Mouse (Mus musculus) CD4-positive helper T cell, adult 2 months (primary cell): ENCODE data around the gene Ring1.

Experiments
- DNase-seq: peaks from one replicate; pipeline ENCODE4 v3.0.0-alpha.2; 2012; ENCODE audit warnings: low read depth, missing footprints, low spot score

Gene Ring1

GRCm38 (mm10) chr17:34024317-34024821 lies at the start of gene Ring1:
Gene Ring1, minus strand, starts transcription at chr17:34024680.
- peak; percentile 91 for DNase-seq

- no peak for DNase-seq
Observed at GRCm38 (mm10) chr17:34072091-34072490, 47.6 kb upstream of the Ring1 start.

- DNase-seq = no peak
Observed at GRCm38 (mm10) chr17:34068864-34069263, 44.4 kb upstream of the Ring1 start.

- no peak for DNase-seq
Observed at GRCm38 (mm10) chr17:34057224-34057623, 32.7 kb upstream of the Ring1 start.

DNA sequence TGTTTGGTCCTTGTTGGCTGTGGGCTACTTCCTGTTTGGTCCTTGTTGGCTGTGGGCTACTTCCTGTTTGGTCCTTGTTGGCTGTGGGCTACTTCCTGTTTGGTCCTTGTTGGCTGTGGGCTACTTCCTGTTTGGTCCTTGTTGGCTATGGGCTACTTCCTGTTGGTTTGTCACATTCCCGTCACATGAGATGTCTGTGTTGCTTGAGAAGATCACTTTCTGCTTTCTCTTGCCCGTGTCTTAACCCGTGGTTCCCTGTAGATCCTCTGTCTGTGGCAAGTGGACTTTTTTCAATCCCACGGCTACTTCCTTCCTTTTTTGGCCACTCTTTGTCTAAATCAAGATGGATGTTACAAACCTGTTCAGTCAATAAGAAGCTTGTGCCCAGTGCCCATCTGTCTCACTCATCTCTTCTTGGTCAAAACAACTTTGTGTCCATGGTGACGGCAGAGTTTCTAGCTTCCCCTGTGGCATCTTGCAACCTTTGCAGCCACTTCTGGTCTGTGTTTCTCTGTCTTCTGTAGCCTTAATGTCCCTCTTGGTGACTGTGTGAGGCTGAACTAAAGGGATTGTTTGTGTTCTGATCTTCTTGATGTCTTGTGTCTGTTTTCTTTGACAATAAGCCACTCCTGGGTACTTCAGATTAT lies 23.0 kb upstream of the Ring1 start:
- peak; percentile 21 for DNase-seq

GRCm38 (mm10) chr17:34045941-34046340 lies 21.5 kb upstream of the Ring1 start:
- no peak for DNase-seq

DNA sequence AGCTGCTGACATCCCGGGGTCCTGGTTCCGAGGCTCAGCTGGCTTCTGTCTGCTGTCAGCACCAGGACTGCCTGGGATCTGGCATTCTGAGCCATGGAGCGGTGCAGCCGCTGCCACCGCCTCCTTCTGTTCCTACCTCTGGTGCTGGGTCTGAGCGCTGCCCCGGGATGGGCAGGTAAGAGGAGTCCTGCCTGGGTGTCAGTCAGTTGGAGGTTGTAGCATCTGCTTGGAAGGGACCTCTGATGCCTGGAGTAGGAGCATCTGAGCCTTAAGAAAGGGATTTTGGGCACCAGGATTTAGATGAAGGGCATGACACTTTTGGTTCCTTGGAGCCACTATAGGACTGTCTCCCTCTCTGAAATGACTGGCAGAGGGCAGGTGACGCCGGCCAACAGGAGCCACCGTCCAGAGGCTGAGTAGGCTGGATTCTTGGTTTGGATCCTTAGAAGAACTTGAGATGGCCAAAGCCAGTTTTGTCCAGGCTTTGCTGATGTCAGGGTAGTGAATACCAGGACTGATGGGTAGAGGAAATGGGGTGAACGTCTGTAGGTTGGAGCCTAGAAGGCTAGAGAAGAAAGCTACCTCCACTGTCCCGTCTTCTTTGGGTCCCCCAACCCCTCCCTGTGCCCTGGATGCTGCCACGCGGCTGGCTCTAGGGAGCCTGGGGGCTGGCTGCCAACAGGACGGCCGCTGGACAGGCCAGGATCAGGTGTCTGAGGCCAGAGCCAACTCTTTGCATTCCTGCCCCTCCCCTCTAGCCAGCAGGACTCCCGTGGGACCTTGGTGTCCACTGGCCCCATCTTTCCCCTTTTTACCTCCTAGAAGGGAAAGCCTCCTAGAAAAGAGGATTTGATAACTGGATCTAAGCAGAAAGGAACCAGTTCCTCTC lies 15.3 kb upstream of the Ring1 start:
- DNase-seq = no peak

- no peak for DNase-seq
Observed at GRCm38 (mm10) chr17:34038878-34039561, 14.5 kb upstream of the Ring1 start, which contains the start of gene Col11a2. Gene Col11a2, plus strand, starts transcription at chr17:34039437.

DNA sequence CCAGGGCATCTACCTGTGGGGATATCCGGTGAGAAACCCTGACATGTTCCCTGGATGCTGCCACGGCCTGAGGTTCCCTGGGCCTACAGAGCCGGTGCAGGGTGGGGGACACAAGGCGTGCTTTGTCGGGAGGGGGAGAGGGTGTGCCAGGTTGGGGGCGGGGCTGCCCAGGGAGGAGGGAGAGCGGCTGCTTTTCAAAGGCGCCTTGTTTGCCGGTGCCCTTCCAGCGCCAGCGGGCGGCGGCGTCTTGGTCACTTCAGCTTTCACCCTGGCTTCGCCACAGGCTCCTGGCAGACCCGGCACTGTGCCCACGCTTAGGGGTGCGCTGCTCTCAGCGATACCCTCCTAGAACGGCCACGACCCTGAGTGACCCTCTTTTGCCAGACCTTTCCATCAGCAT lies 14.0 kb upstream of the Ring1 start:
- DNase-seq = no peak

DNA sequence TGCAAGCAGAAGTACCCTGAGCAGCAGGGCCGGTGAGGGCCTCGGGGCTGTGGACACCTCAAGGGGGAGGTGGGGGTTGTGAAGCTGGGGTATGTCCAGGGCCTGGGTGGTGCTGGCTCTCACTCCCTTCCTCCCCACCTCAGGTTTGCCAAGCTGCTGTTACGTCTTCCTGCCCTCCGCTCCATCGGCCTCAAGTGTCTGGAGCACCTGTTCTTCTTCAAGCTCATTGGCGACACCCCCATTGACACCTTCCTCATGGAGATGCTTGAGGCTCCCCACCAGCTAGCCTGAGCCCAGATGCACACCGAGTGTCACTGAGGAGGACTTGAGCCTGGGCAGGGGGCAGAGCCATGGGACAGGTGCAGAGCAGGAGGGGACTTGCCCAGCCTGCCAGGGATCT lies 12.8 kb upstream of the Ring1 start:
- no peak for DNase-seq

GRCm38 (mm10) chr17:34036647-34037046 lies 12.2 kb upstream of the Ring1 start:
- no peak for DNase-seq

GRCm38 (mm10) chr17:34035517-34035916 lies 11.0 kb upstream of the Ring1 start:
- DNase-seq = no peak

DNA sequence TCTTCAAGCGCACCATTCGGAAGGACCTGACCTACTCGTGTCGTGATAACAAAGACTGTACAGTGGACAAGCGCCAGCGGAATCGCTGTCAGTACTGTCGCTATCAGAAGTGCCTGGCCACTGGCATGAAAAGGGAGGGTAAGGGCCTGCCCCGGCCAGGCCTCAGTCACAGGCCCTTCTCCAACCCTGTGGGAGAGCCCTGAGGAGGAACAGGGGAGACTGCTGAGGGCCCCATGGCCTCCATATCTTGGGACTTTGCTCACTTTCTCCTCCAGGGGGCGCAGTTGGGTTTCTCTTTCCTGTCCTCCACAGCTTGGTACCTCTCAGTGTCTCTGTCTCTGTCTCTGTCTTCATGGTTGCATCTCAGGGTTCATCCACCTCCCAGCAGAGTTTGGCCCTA lies 9.6 kb upstream of the Ring1 start:
- peak; percentile 76 for DNase-seq

DNA sequence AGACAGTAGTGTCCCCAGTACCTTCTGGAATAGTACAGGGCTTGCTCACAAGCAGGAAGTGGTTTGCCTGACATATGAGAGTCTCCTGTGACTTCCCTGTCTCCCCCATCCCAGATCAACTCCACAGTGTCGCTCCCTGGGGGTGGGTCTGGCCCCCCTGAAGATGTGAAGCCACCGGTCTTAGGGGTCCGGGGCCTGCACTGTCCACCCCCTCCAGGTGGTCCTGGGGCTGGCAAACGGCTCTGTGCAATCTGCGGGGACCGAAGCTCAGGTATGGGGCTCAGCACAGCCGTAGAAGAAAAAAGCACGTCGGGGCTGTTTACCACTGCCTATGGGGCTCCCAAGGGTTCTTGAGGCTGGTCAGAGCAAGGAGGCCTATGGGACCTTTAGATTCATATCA lies 9.0 kb upstream of the Ring1 start:
- no peak for DNase-seq

GRCm38 (mm10) chr17:34032806-34033205 lies 8.3 kb upstream of the Ring1 start:
- DNase-seq = peak; percentile 29

- DNase-seq = peak; percentile 87
Observed at GRCm38 (mm10) chr17:34032174-34032632, 7.7 kb upstream of the Ring1 start.

DNA sequence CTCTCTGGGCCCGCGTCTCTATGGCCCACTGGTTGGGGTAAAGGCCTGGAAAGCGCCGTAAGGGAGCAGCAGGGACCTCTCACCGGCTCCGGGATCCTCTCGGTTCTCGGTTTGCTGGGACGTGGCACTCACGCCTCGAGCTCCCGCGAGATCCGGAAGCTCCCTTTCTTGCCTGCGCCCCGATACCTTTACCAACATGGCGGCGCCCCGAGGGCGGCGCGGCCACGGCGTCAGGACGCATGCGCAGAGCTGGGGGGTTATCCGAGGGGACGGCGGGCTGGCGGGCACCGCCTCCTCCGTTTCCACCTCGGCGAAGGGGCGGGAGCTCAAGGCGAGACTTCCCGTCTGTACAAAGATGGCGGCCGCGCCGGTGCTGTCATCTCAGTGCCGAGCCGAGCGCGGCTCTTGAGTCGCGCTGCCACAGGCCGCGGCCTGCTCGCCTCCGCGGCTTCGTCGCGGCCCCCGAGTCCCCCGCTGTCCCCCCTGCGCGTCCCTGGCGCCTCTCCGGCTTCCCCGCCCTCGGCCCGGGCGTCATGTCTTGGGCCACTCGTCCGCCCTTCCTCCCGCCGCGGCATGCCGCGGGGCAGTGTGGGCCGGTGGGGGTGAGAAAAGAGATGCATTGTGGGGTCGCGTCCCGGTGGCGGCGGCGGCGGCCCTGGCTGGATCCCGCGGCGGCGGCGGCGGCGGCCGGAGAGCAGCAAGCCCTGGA lies 7.1 kb upstream of the Ring1 start, which contains the start of the genes Slc39a7 and Rxrb:
TSS of gene Slc39a7 (minus strand) at position 218 of the 709 bp plus-strand sequence.
TSS of gene Rxrb (plus strand) at position 348 of the 709 bp plus-strand sequence.
- peak; percentile 100 for DNase-seq

DNA sequence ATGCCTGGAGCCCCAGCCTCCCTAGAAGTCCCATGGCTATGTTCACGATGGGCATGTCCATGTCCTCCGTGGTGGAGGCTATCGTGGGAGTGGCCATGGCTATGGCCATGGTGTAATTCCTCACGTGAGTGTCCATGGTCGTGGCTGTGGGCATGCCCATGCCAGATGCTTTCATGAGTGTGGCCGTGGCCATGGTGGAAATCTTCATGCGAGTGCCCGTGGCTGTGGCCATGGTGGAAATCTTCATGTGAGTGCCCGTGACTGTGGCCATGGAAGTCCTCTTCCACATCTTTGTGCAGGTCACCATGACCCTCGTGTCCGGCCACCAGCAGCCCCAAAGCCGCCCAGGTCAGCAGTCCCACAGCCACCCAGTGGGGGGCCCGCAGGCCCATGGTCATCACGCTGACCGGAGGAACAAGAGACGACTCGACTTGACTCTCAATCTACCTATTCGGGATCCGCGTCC lies 6.4 kb upstream of the Ring1 start:
- DNase-seq = no peak

DNA sequence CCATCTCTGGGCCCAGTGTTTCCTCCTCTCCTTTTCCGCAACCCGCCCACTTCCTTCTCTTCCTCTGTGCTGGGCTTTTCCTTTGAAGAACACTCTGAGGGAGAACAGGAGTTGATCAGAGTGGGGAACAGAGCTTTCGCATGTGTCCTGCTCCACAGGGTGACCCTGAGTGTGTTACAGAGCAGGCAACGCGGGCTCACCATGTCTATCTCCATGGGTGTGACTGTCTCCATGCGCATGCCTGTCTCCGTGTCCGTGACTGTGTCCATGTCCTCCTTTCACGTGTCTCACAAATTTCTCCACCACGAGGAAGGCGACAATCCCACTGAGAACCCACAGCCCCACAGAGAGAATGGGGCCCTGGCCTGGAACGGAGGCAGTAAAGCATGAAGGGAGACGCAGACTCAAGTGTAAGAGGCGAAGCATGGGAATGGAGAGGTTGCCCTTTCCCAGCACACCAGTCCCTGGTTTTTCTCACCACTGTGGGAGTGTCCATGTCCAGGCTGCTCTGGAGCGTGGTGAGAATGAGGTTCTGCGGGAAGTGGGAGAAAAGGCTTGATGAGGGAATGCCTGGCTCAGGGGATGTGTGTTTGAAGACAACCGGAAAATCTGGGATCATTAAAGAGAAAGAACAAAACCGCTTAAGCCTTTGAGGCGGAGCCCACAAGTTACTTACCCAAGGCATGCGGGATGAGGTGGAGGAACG lies 5.6 kb upstream of the Ring1 start:
- no peak for DNase-seq

- DNase-seq = no peak
Observed at GRCm38 (mm10) chr17:34029150-34029889, 4.8 kb upstream of the Ring1 start.
